Mouse (Mus musculus) heart, adult 2 months (tissue): ENCODE data around the gene Gm6169.

Experiments
- CTCF ChIP-seq: fragments of 200-600 bp; IDR thresholded peaks from 2 replicates; pipeline ENCODE4 v1.8.1; 2022; ENCODE audit warnings: antibody characterized with exemption, mild to moderate bottlenecking, moderate library complexity
- POLR2A ChIP-seq: fragments of 200-500 bp; IDR thresholded peaks from 2 replicates; pipeline ENCODE4 v1.6.1; 2011; ENCODE audit warnings: mild to moderate bottlenecking, low read depth, low read length, control low read depth; ENCODE audit not compliant: insufficient read depth

- TF ChIP-seq POLR2A (no peak), CTCF (no peak)
Observed at GRCm38 (mm10) chr13:97059746-97060145, 39.3 kb downstream of the Gm6169 start.
